Mouse (Mus musculus): ENCODE results near the gene Dpp6. TPM values are rescaled to one million over a fixed set of nuclear protein-coding genes. Genes with fewer than 3 reads are reported as not detected.

Gene Dpp6
- polyA plus RNA-seq, 1 experiment from 2014 or later: 0.22 TPM

DNA sequence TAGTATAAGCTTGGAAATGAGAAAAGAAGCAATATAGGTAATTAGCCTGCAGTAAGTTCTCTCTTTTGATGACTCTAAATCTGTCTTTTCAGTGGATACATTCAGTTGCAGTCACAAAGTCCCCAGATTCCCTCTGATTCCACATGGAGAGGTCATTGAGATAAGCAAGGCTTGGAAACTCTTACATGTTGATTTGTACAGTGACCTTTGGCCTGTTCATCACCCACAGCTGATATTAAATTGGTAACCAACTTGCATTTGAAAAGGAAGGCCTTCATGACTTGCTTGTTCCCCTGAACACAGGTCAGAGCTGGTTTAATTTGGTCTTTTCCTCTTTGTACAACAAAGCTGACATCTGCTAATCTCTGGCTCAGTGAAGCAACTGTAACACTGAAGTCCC, 434.4 kb downstream of the Dpp6 start:
- no peak for TF ChIP-seq CTCF (IDR thresholded peaks at IDR 0.05; ENCODE audit: low read depth)
- DNase-seq (no peak), ATAC-seq (ENCODE audit: insufficient read depth) (no peak)
- Histone ChIP-seq H3K4me3 (ENCODE audit: low read depth, low read length) (no peak overlapping the region), H3K9ac (no peak overlapping the region), H3K27ac (ENCODE audit: low read depth) (no peak overlapping the region), H3K4me2 (no peak overlapping the region), H3K36me3 (ENCODE audit: insufficient read depth) (no peaks in the 10 kb centered on the region), H3K4me1 (ENCODE audit: insufficient read depth) (no peaks in the 10 kb centered on the region), H3K9me3 (ENCODE audit: low read depth, low read length) (no peaks in the 10 kb centered on the region), H3K27me3 (ENCODE audit: insufficient read depth, low read length) (no peaks in the 10 kb centered on the region)

DNA sequence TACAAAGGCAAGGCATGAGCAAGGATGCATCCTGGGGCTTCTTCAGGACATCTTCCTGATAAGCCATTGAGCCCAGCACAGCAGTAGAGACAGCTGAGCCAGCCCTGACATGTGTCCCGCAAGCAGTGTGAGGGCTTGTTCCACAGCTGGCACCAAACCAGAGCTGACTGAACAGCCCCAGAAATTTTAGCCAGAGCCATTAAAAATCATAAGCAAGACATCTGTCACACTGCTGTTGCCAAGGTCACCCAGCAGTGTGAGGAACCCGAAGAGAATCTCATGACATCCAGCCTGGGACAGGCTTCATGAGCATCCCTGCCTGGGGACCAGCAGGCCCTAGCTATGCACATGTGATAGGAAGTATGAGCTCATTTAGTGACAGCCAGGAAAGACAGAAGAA, 438.2 kb downstream of the Dpp6 start:
- Histone ChIP-seq H3K4me3 (ENCODE audit: low read depth, low read length) (no peak overlapping the region), H3K36me3 (ENCODE audit: insufficient read depth) (no peaks in the 10 kb centered on the region), H3K9ac (no peak overlapping the region), H3K4me2 (no peak overlapping the region), H3K9me3 (ENCODE audit: low read depth, low read length) (no peaks in the 10 kb centered on the region), H3K27ac (ENCODE audit: low read depth) (no peak overlapping the region), H3K4me1 (ENCODE audit: insufficient read depth) (no peaks in the 10 kb centered on the region), H3K27me3 (ENCODE audit: insufficient read depth, low read length) (no peaks in the 10 kb centered on the region)
- DNase-seq: no peak
- ATAC-seq (ENCODE audit: insufficient read depth): no peak
- WGBS: 62% methylated on average over 2 of the region's 2 CpGs
- TF ChIP-seq CTCF (IDR thresholded peaks at IDR 0.05; ENCODE audit: low read depth): no peak

DNA sequence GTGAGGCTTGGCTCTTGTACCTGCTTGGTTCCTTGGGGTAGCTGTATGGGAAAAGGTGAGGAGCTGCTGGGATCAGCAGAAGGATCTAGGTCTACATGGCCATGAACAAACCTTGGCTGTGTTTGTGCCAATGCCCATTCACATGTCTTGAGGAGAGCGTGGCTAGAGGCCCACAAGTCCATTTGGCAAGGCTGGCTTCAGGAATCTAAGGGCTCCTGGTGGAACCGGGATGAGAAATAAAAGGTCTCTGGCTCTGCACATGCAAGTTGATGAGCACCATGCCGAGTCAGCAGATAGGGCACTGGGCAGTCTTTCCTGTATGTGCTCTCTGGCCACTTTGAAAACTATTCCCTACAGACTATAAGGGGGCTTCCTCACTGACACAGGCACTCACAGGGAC, 441.6 kb downstream of the Dpp6 start:
- H3K9ac ChIP-seq: no peak overlapping the region

DNA sequence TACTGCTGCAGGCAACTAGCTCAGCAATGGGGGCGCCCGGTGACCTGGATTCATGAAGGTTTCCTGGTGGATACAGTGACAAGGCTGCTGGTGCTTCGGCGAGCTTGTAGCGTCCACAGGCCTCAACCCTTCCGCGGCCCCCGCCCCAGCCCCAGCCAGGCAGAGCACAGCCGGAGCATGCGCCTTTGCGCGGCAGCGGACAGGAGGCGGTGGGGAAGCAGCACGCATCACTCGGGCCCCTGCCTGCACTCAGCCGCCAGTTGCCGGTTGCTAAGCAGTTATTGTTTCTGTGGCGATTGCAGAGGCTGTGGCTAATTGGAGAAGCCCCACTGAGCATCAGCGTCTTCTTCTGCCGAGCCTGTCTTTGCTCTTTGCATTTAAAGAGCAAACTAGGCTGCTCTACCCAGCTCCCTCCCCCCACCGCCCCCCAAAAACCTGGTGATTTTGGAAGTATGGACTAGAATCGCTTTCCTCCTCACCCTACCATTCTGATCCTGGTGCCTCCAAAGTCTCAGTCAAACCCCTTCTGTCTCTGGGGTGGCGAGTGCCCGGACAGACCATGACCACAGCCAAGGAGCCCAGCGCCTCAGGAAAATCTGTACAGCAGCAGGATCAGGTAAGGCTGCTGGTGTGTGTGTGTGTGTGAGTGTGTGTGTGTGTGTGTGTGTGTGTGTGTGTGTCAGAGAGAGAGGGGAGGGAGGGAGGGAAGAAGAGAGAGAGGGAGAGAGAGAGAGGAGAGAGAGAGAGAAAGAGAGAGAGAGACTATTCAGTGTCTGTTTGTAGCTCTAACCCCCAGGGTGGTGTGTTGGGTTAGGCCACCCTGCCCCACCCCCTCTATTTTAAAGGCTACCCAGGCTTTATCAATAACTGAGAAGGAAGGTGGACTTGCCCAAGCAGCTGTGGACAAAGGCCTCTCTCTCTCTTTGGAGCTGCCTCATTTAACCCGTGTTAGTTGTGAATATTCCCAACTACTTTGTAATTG, 445.0 kb downstream of the Dpp6 start:
- H3K4me2 ChIP-seq: peak overlapping the region; percentile 44
- no peaks in the 10 kb centered on the region for H3K27me3 ChIP-seq (ENCODE audit: insufficient read depth, low read length)
- ATAC-seq (ENCODE audit: insufficient read depth): peak; percentile 47; the same call in 1 of the 2 replicates
- H3K4me3 ChIP-seq (ENCODE audit: low read depth, low read length): no peak overlapping the region
- no peaks in the 10 kb centered on the region for H3K4me1 ChIP-seq (ENCODE audit: insufficient read depth)
- no peaks in the 10 kb centered on the region for H3K36me3 ChIP-seq (ENCODE audit: insufficient read depth)
- TF ChIP-seq CTCF (IDR thresholded peaks at IDR 0.05; ENCODE audit: low read depth): no peak
- WGBS: 10% methylated on average over 27 of the region's 27 CpGs
- no peaks in the 10 kb centered on the region for H3K9me3 ChIP-seq (ENCODE audit: low read depth, low read length)
- no peak overlapping the region for H3K9ac ChIP-seq
- peak; percentile 31 for DNase-seq
- H3K27ac ChIP-seq (ENCODE audit: low read depth): no peak overlapping the region

More for the DNA sequence above, 441.6 kb downstream of the Dpp6 start:
- ATAC-seq (ENCODE audit: insufficient read depth) (no peak), DNase-seq (no peak)
- Histone ChIP-seq H3K9me3 (ENCODE audit: low read depth, low read length) (no peaks in the 10 kb centered on the region), H3K4me2 (no peak overlapping the region), H3K27me3 (ENCODE audit: insufficient read depth, low read length) (no peaks in the 10 kb centered on the region), H3K4me3 (ENCODE audit: low read depth, low read length) (no peak overlapping the region), H3K36me3 (ENCODE audit: insufficient read depth) (no peaks in the 10 kb centered on the region), H3K27ac (ENCODE audit: low read depth) (no peak overlapping the region), H3K4me1 (ENCODE audit: insufficient read depth) (no peaks in the 10 kb centered on the region)
- no peak for TF ChIP-seq CTCF (IDR thresholded peaks at IDR 0.05; ENCODE audit: low read depth)
- 87% methylated on average over 3 of the region's 3 CpGs for WGBS

DNA sequence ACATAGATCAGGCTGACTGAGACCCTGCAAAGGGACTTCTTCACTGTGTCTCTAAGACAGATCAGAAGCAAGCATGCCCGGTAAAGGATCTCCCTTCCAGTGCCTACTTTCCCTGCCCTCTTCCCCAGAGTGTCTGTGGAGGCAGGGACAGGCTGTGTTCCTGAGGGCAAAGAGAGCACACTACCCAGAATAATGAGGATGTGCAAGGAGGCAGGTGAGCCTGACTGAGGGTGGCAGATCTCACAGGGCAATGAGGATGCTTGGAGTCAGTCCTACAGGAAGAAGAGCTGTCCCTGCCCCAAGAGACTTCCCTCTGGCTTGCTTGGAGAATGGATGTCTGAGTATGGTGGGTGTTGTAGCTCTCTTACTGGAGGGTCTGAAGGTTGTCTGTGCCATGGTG, 445.7 kb downstream of the Dpp6 start:
- Histone ChIP-seq H3K9me3 (ENCODE audit: low read depth, low read length) (no peaks in the 10 kb centered on the region), H3K36me3 (ENCODE audit: insufficient read depth) (no peaks in the 10 kb centered on the region), H3K4me2 (no peak overlapping the region), H3K4me1 (ENCODE audit: insufficient read depth) (no peaks in the 10 kb centered on the region), H3K4me3 (ENCODE audit: low read depth, low read length) (no peak overlapping the region), H3K9ac (no peak overlapping the region), H3K27me3 (ENCODE audit: insufficient read depth, low read length) (no peaks in the 10 kb centered on the region), H3K27ac (ENCODE audit: low read depth) (no peak overlapping the region)
- TF ChIP-seq CTCF (IDR thresholded peaks at IDR 0.05; ENCODE audit: low read depth): no peak
- WGBS: 58% methylated on average over 1 of the region's 1 CpGs
- ATAC-seq (ENCODE audit: insufficient read depth) (no peak), DNase-seq (no peak)

DNA sequence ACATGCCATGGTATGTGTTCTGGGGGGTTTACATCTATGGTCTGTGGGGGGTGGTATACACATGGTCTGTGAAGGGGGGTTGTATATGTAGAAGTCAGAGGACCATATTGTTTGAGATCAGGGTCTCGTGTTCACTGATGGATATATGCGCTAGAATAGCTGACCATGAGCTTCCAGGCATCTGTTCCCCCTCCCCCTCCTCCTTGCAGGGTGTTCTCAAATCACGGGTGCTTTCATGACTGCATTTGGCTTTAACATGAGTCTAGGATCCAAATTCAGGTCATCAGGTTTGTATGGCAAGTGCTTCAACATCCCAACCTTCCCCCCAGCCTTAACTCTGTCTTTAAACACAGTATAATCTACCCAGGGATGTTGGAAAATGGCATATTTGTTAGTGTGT, 448.3 kb downstream of the Dpp6 start:
- WGBS: 73% methylated on average over 3 of the region's 3 CpGs
- Histone ChIP-seq H3K27ac (ENCODE audit: low read depth) (no peak overlapping the region), H3K4me3 (ENCODE audit: low read depth, low read length) (no peak overlapping the region)

DNA sequence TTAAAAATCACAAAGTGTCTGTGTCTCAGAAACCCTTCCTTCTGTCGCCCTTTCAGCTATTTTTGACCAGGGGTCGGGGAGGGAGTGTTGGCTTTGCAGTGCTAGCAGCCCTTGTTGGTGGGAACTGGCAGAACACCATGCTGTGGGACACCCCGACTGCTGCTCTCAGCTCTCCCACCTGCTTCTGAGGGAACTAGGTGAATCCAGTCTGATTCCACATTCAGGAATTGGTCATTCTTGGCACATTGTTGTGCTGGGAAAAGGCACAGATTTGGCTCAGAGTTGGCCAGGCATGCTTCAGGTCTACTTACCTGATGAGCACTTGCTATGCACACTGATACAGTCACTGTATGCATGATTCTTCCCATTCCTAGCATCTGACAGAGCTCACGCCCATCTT, 454.3 kb downstream of the Dpp6 start:
- no peak for TF ChIP-seq CTCF (IDR thresholded peaks at IDR 0.05; ENCODE audit: low read depth)
- DNase-seq (no peak), ATAC-seq (ENCODE audit: insufficient read depth) (no peak)
- Histone ChIP-seq H3K9ac (no peak overlapping the region), H3K4me2 (no peak overlapping the region), H3K36me3 (ENCODE audit: insufficient read depth) (no peaks in the 10 kb centered on the region), H3K4me3 (ENCODE audit: low read depth, low read length) (no peak overlapping the region), H3K27me3 (ENCODE audit: insufficient read depth, low read length) (no peaks in the 10 kb centered on the region), H3K9me3 (ENCODE audit: low read depth, low read length) (no peaks in the 10 kb centered on the region), H3K27ac (ENCODE audit: low read depth) (no peak overlapping the region), H3K4me1 (ENCODE audit: insufficient read depth) (no peaks in the 10 kb centered on the region)
- 61% methylated on average over 4 of the region's 4 CpGs for WGBS

More for the DNA sequence above, 448.3 kb downstream of the Dpp6 start:
- DNase-seq (no peak), ATAC-seq (ENCODE audit: insufficient read depth) (no peak)
- Histone ChIP-seq H3K9ac (no peak overlapping the region), H3K9me3 (ENCODE audit: low read depth, low read length) (no peaks in the 10 kb centered on the region), H3K27me3 (ENCODE audit: insufficient read depth, low read length) (no peaks in the 10 kb centered on the region), H3K4me2 (no peak overlapping the region), H3K36me3 (ENCODE audit: insufficient read depth) (no peaks in the 10 kb centered on the region), H3K4me1 (ENCODE audit: insufficient read depth) (no peaks in the 10 kb centered on the region)
- no peak for TF ChIP-seq CTCF (IDR thresholded peaks at IDR 0.05; ENCODE audit: low read depth)
